Mouse (Mus musculus): ENCODE data around the gene Lpcat2. TPM values are rescaled to one million over a fixed set of nuclear protein-coding genes. Genes with fewer than 3 reads are reported as not detected.

The Lpcat2 gene
- polyA plus RNA-seq, 1 experiment from 2014 or later, result 7.3 TPM

- Histone ChIP-seq H3K36me3 (ENCODE audit: control insufficient read depth, insufficient read depth) (no peaks in the 10 kb centered on the region), H3K27me3 (replicated peaks; ENCODE audit: control insufficient read depth, insufficient read depth, low read length) (peaks cover 10% of the 10 kb centered on the region; the same call in 1 of the 2 replicates), H3K9me3 (ENCODE audit: control insufficient read depth) (no peaks in the 10 kb centered on the region), H3K27ac (ENCODE audit: low read depth, low read length) (no peak overlapping the region), H3K4me3 (ENCODE audit: low read depth, low read length) (no peak overlapping the region), H3K4me1 (replicated peaks; ENCODE audit: control insufficient read depth, insufficient read depth, low read length) (no peaks in the 10 kb centered on the region), H3K4me2 (replicated peaks; ENCODE audit: low read depth) (no peak overlapping the region), H3K9ac (ENCODE audit: low read depth, low read length) (no peak overlapping the region)
- whole genome bisulfite sequencing, result 91% methylated on average over 14 of the region's 14 CpGs
- no peak for TF ChIP-seq CTCF (IDR thresholded peaks at IDR 0.05; ENCODE audit: low read depth)
- ATAC-seq, result no peak
These were observed 3.5 kb downstream of the Lpcat2 start for GRCm38 (mm10) chr8:92858475-92859182.

GRCm38 (mm10) chr8:92861977-92862376 is 6.8 kb downstream of the Lpcat2 start:
- H3K4me1 ChIP-seq (replicated peaks; ENCODE audit: control insufficient read depth, insufficient read depth, low read length), result no peaks in the 10 kb centered on the region
- H3K27ac ChIP-seq (ENCODE audit: low read depth, low read length), result no peak overlapping the region
- no peaks in the 10 kb centered on the region for H3K27me3 ChIP-seq (replicated peaks; ENCODE audit: control insufficient read depth, insufficient read depth, low read length)
- TF ChIP-seq CTCF (IDR thresholded peaks at IDR 0.05; ENCODE audit: low read depth), result no peak
- 100% methylated on average over 1 of the region's 1 CpGs for whole genome bisulfite sequencing
- H3K9ac ChIP-seq (ENCODE audit: low read depth, low read length), result no peak overlapping the region
- no peak overlapping the region for H3K4me3 ChIP-seq (ENCODE audit: low read depth, low read length)
- no peaks in the 10 kb centered on the region for H3K36me3 ChIP-seq (ENCODE audit: control insufficient read depth, insufficient read depth)
- H3K9me3 ChIP-seq (ENCODE audit: control insufficient read depth), result no peaks in the 10 kb centered on the region
- ATAC-seq, result no peak
- H3K4me2 ChIP-seq (replicated peaks; ENCODE audit: low read depth), result no peak overlapping the region

- Histone ChIP-seq H3K4me2 (replicated peaks; ENCODE audit: low read depth) (no peak overlapping the region), H3K9me3 (ENCODE audit: control insufficient read depth) (no peaks in the 10 kb centered on the region), H3K9ac (ENCODE audit: low read depth, low read length) (no peak overlapping the region), H3K36me3 (ENCODE audit: control insufficient read depth, insufficient read depth) (no peaks in the 10 kb centered on the region), H3K4me1 (replicated peaks; ENCODE audit: control insufficient read depth, insufficient read depth, low read length) (no peaks in the 10 kb centered on the region), H3K27me3 (replicated peaks; ENCODE audit: control insufficient read depth, insufficient read depth, low read length) (no peaks in the 10 kb centered on the region), H3K27ac (ENCODE audit: low read depth, low read length) (no peak overlapping the region), H3K4me3 (ENCODE audit: low read depth, low read length) (no peak overlapping the region)
- no peak for TF ChIP-seq CTCF (IDR thresholded peaks at IDR 0.05; ENCODE audit: low read depth)
- WGBS, result 67% methylated on average over 7 of the region's 7 CpGs
- no peak for ATAC-seq
These were observed 15.1 kb downstream of the Lpcat2 start for GRCm38 (mm10) chr8:92870281-92870680.

GRCm38 (mm10) chr8:92872063-92872759 is 17.1 kb downstream of the Lpcat2 start:
- no peak overlapping the region for H3K9ac ChIP-seq (ENCODE audit: low read depth, low read length)
- no peaks in the 10 kb centered on the region for H3K36me3 ChIP-seq (ENCODE audit: control insufficient read depth, insufficient read depth)
- TF ChIP-seq CTCF (IDR thresholded peaks at IDR 0.05; ENCODE audit: low read depth), result no peak
- H3K9me3 ChIP-seq (ENCODE audit: control insufficient read depth), result no peaks in the 10 kb centered on the region
- no peak overlapping the region for H3K4me2 ChIP-seq (replicated peaks; ENCODE audit: low read depth)
- H3K27ac ChIP-seq (ENCODE audit: low read depth, low read length), result no peak overlapping the region
- H3K27me3 ChIP-seq (replicated peaks; ENCODE audit: control insufficient read depth, insufficient read depth, low read length), result no peaks in the 10 kb centered on the region
- 80% methylated on average over 10 of the region's 10 CpGs for WGBS
- ATAC-seq, result no peak
- no peaks in the 10 kb centered on the region for H3K4me1 ChIP-seq (replicated peaks; ENCODE audit: control insufficient read depth, insufficient read depth, low read length)
- H3K4me3 ChIP-seq (ENCODE audit: low read depth, low read length), result no peak overlapping the region

GRCm38 (mm10) chr8:92875795-92876194 is 20.7 kb downstream of the Lpcat2 start:
- no peaks in the 10 kb centered on the region for H3K4me1 ChIP-seq (replicated peaks; ENCODE audit: control insufficient read depth, insufficient read depth, low read length)
- H3K27ac ChIP-seq (ENCODE audit: low read depth, low read length), result no peak overlapping the region
- H3K27me3 ChIP-seq (replicated peaks; ENCODE audit: control insufficient read depth, insufficient read depth, low read length), result no peaks in the 10 kb centered on the region
- ATAC-seq, result no peak
- no peak for TF ChIP-seq CTCF (IDR thresholded peaks at IDR 0.05; ENCODE audit: low read depth)
- no peak overlapping the region for H3K4me3 ChIP-seq (ENCODE audit: low read depth, low read length)
- H3K9ac ChIP-seq (ENCODE audit: low read depth, low read length), result no peak overlapping the region
- WGBS, result 87% methylated on average over 10 of the region's 10 CpGs
- no peaks in the 10 kb centered on the region for H3K36me3 ChIP-seq (ENCODE audit: control insufficient read depth, insufficient read depth)
- no peaks in the 10 kb centered on the region for H3K9me3 ChIP-seq (ENCODE audit: control insufficient read depth)
- H3K4me2 ChIP-seq (replicated peaks; ENCODE audit: low read depth), result no peak overlapping the region

GRCm38 (mm10) chr8:92881247-92881646 is 26.1 kb downstream of the Lpcat2 start:
- no peak for TF ChIP-seq CTCF (IDR thresholded peaks at IDR 0.05; ENCODE audit: low read depth)
- Histone ChIP-seq H3K36me3 (ENCODE audit: control insufficient read depth, insufficient read depth) (no peaks in the 10 kb centered on the region), H3K4me3 (ENCODE audit: low read depth, low read length) (no peak overlapping the region), H3K4me1 (replicated peaks; ENCODE audit: control insufficient read depth, insufficient read depth, low read length) (no peaks in the 10 kb centered on the region), H3K4me2 (replicated peaks; ENCODE audit: low read depth) (no peak overlapping the region), H3K9me3 (ENCODE audit: control insufficient read depth) (no peaks in the 10 kb centered on the region), H3K27me3 (replicated peaks; ENCODE audit: control insufficient read depth, insufficient read depth, low read length) (no peaks in the 10 kb centered on the region), H3K9ac (ENCODE audit: low read depth, low read length) (no peak overlapping the region), H3K27ac (ENCODE audit: low read depth, low read length) (no peak overlapping the region)
- 46% methylated on average over 4 of the region's 4 CpGs for whole genome bisulfite sequencing
- no peak for ATAC-seq

Measured in intestine, postnatal 0 days (tissue).